Mouse (Mus musculus) kidney, embryonic 16.5 days (tissue): Measurements from ENCODE around the gene Usp6nl. TPM values are rescaled to one million over a fixed set of nuclear protein-coding genes. Genes with fewer than 3 reads are reported as not detected.

Experiments used
- ATAC-seq: fragments of 200-750 bp; cut with Nextera tagmentation; 2 replicates; pipeline ENCODE4 v1.8.0; 2017; ENCODE audit warnings: moderate TSS enrichment; ENCODE audit not compliant: low FRiP score, low TSS enrichment
- H3K27ac ChIP-seq: fragments of 300-500 bp; sonication (generic); 2 replicates; pipeline ENCODE4 v1.5.1; 2014; ENCODE audit warnings: low read length
- H3K27me3 ChIP-seq: fragments of 300-500 bp; sonication (generic); 2 replicates; pipeline ENCODE4 v1.6.1; 2014; ENCODE audit warnings: low read length, control low read depth, mixed read lengths; ENCODE audit not compliant: insufficient read depth
- H3K36me3 ChIP-seq: fragments of 300-500 bp; sonication (generic); 2 replicates; pipeline ENCODE4 v1.6.1; 2014; ENCODE audit warnings: low read length, control low read depth, mixed read lengths; ENCODE audit not compliant: insufficient read depth
- H3K4me1 ChIP-seq: fragments of 300-500 bp; sonication (generic); 2 replicates; pipeline ENCODE4 v1.6.1; 2014; ENCODE audit warnings: low read length, control low read depth, mixed read lengths; ENCODE audit not compliant: insufficient read depth
- H3K4me2 ChIP-seq: fragments of 300-500 bp; sonication (generic); replicated peaks from 2 replicates; pipeline ENCODE4 v1.6.1; 2014; ENCODE audit warnings: low read depth, low read length
- H3K4me3 ChIP-seq: fragments of 300-500 bp; sonication (generic); 2 replicates; pipeline ENCODE4 v1.5.1; 2014; ENCODE audit warnings: mild to moderate bottlenecking, low read length
- H3K9ac ChIP-seq: fragments of 300-500 bp; sonication (generic); replicated peaks from 2 replicates; pipeline ENCODE4 v1.6.1; 2014; ENCODE audit warnings: low read length
- H3K9me3 ChIP-seq: fragments of 300-500 bp; sonication (generic); 2 replicates; pipeline ENCODE4 v1.6.1; 2016; ENCODE audit warnings: low read length, control low read depth
- WGBS: fragments of 180-500 bp; shearing (Covaris S2); extraction: QIAGEN DNeasy Blood & Tissue Kit; methylation state at CpG from one replicate; pipeline ENCODE4 v1.1.7; 2014; 5-methylcytosine and 5-hydroxymethylcytosine counted together
- polyA plus RNA-seq: library from polyadenylated mRNA; unstranded; fragments of >200 nt; fragmentation: Nextera tagmentation; extraction: Ambion mirVana; gene quantifications from 2 replicates; pipeline ENCODE4 v1.2.1, GENCODE M21; 2015

Gene Usp6nl
- polyA plus RNA-seq, 1 experiment from 2014 or later = 8.8 TPM

DNA sequence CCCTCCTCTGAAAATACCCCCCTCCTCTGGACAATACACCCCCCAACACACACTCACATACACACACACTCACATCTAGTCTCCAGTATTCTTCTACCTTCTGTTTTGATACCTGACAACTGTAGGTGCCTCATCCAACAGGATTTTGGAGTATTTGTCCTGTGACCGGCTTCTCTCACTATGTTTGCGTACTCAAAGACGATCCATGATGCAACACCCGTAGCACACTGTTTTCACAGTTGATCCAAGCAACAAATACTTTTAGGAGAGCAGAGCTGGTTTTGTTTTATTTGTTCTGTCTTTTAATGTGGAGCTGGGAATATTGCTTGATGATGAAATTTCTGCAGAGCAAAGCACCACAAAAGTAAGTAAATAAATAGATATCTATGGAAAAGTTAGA, 17.7 kb upstream of the Usp6nl start:
- H3K27ac ChIP-seq = no peak overlapping the region
- no peak for ATAC-seq
- no peak overlapping the region for H3K9ac ChIP-seq
- H3K36me3 ChIP-seq = no peaks in the 10 kb centered on the region
- no peak overlapping the region for H3K4me2 ChIP-seq
- no peaks in the 10 kb centered on the region for H3K27me3 ChIP-seq
- WGBS = 88% methylated on average over 4 of the region's 4 CpGs
- no peak overlapping the region for H3K4me3 ChIP-seq
- no peaks in the 10 kb centered on the region for H3K4me1 ChIP-seq
- H3K9me3 ChIP-seq = no peaks in the 10 kb centered on the region

GRCm38 (mm10) chr2:6306861-6307260, 15.6 kb upstream of the Usp6nl start:
- Histone ChIP-seq H3K9me3 (no peaks in the 10 kb centered on the region), H3K4me3 (no peak overlapping the region), H3K27me3 (no peaks in the 10 kb centered on the region), H3K4me1 (no peaks in the 10 kb centered on the region), H3K4me2 (no peak overlapping the region), H3K9ac (no peak overlapping the region), H3K36me3 (no peaks in the 10 kb centered on the region), H3K27ac (no peak overlapping the region)
- WGBS = 81% methylated on average over 3 of the region's 3 CpGs
- no peak for ATAC-seq

GRCm38 (mm10) chr2:6309373-6309821, 13.1 kb upstream of the Usp6nl start:
- WGBS = 73% methylated on average over 6 of the region's 6 CpGs
- Histone ChIP-seq H3K27ac (no peak overlapping the region), H3K4me1 (peaks cover 8% of the 10 kb centered on the region), H3K9ac (no peak overlapping the region), H3K36me3 (no peaks in the 10 kb centered on the region), H3K27me3 (no peaks in the 10 kb centered on the region), H3K4me3 (no peak overlapping the region), H3K9me3 (no peaks in the 10 kb centered on the region), H3K4me2 (no peak overlapping the region)
- no peak for ATAC-seq

GRCm38 (mm10) chr2:6312764-6313163, 9.7 kb upstream of the Usp6nl start:
- Histone ChIP-seq H3K4me3 (no peak overlapping the region), H3K4me1 (peaks cover 8% of the 10 kb centered on the region), H3K27ac (0 out of 2 replicates have a peak overlapping the region, but pooled peaks have one; percentile 5), H3K9me3 (no peaks in the 10 kb centered on the region), H3K4me2 (peak overlapping the region; percentile 24), H3K9ac (no peak overlapping the region), H3K36me3 (no peaks in the 10 kb centered on the region), H3K27me3 (no peaks in the 10 kb centered on the region)
- ATAC-seq = peak; percentile 93
- WGBS = 39% methylated on average over 10 of the region's 10 CpGs

GRCm38 (mm10) chr2:6313733-6314132, 8.7 kb upstream of the Usp6nl start:
- no peaks in the 10 kb centered on the region for H3K27me3 ChIP-seq
- H3K9me3 ChIP-seq = no peaks in the 10 kb centered on the region
- H3K27ac ChIP-seq = no peak overlapping the region
- peaks cover 8% of the 10 kb centered on the region for H3K4me1 ChIP-seq
- no peak overlapping the region for H3K9ac ChIP-seq
- H3K36me3 ChIP-seq = no peaks in the 10 kb centered on the region
- ATAC-seq = no peak
- no peak overlapping the region for H3K4me2 ChIP-seq
- no peak overlapping the region for H3K4me3 ChIP-seq
- 70% methylated on average over 1 of the region's 1 CpGs for WGBS

GRCm38 (mm10) chr2:6320153-6320552, 2.3 kb upstream of the Usp6nl start:
- Histone ChIP-seq H3K27me3 (no peaks in the 10 kb centered on the region), H3K4me1 (peaks cover 20% of the 10 kb centered on the region), H3K36me3 (no peaks in the 10 kb centered on the region), H3K9ac (no peak overlapping the region), H3K27ac (no peak overlapping the region), H3K4me3 (no peak overlapping the region), H3K4me2 (no peak overlapping the region), H3K9me3 (no peaks in the 10 kb centered on the region)
- ATAC-seq = no peak
- 73% methylated on average over 3 of the region's 3 CpGs for WGBS

- peak; percentile 52 for ATAC-seq
- WGBS = 3% methylated on average over 9 of the region's 9 CpGs
- H3K27me3 ChIP-seq = no peaks in the 10 kb centered on the region
- peaks cover 25% of the 10 kb centered on the region for H3K4me1 ChIP-seq
- H3K36me3 ChIP-seq = no peaks in the 10 kb centered on the region
- peak overlapping the region; percentile 93 for H3K4me3 ChIP-seq
- H3K9me3 ChIP-seq = no peaks in the 10 kb centered on the region
- H3K27ac ChIP-seq = peak overlapping the region; percentile 100
- peak overlapping the region; percentile 64 for H3K4me2 ChIP-seq
- H3K9ac ChIP-seq = peak overlapping the region; percentile 97
Observed at GRCm38 (mm10) chr2:6321769-6322375, 595 bp upstream of the Usp6nl start.

DNA sequence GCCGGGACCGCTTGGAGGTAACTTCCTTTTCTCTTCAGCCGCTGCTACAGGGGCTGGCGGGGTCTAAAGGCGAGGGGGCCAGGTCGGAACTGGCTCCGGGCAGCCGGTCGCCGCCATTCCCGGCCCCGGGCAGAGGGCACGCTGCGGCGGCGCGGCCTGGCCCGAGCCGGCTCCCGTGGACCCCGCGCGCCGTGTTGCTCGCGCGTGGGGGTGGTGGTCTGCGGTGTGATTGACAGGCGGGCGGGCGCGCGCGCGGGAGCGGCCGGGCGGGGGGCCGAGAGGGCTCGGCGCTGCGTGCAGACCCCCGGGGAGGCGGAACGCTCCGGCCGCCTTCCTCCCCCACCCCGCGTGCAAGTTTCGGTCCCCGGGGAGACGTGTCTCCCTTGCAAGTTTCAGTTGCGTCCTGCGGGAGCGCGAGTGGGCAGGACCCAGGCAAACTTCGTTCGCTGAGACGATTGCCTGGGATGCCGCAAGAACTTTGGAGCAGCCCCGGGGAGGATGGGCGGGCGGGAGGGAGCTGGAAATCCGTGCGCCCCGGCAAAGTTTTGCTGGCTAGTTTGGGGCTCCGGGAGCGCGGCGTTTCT, 563 bp downstream of the Usp6nl start:
- no peaks in the 10 kb centered on the region for H3K27me3 ChIP-seq
- H3K27ac ChIP-seq = peak overlapping the region; percentile 100
- no peaks in the 10 kb centered on the region for H3K36me3 ChIP-seq
- H3K4me3 ChIP-seq = peak overlapping the region; percentile 93
- no peaks in the 10 kb centered on the region for H3K9me3 ChIP-seq
- H3K4me1 ChIP-seq = peaks cover 25% of the 10 kb centered on the region
- under 1% methylated on average over 57 of the region's 70 CpGs for WGBS
- H3K4me2 ChIP-seq = peak overlapping the region; percentile 64
- ATAC-seq = peak; percentile 77
- peak overlapping the region; percentile 97 for H3K9ac ChIP-seq

GRCm38 (mm10) chr2:6325646-6326045, 3.2 kb downstream of the Usp6nl start:
- H3K27ac ChIP-seq = no peak overlapping the region
- no peak for ATAC-seq
- 62% methylated on average over 3 of the region's 3 CpGs for WGBS
- H3K4me2 ChIP-seq = no peak overlapping the region
- H3K27me3 ChIP-seq = no peaks in the 10 kb centered on the region
- H3K4me1 ChIP-seq = peaks cover 31% of the 10 kb centered on the region
- no peaks in the 10 kb centered on the region for H3K9me3 ChIP-seq
- H3K9ac ChIP-seq = no peak overlapping the region
- no peaks in the 10 kb centered on the region for H3K36me3 ChIP-seq
- H3K4me3 ChIP-seq = no peak overlapping the region

DNA sequence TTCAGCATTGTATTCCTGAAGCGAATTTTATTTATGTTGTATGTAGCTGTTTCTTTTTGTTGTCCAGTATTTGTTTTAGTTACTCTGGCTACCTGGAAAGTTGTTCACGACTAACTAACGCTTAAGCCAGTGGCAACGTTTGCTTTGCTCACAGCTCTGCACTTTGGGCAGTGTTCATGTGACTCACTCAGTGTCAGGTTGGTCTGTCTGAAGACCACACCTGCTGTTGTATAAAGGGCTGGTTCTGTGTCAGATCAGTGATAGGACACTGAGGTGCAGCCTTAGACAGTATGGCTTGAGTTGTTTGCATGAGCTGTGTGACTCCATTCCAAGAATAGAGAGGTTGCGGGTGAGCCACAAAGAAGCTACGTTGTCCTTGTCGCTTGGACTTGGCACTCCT, 6.5 kb downstream of the Usp6nl start:
- no peak overlapping the region for H3K9ac ChIP-seq
- H3K27me3 ChIP-seq = no peaks in the 10 kb centered on the region
- no peak overlapping the region for H3K4me3 ChIP-seq
- H3K27ac ChIP-seq = no peak overlapping the region
- WGBS = 83% methylated on average over 7 of the region's 7 CpGs
- H3K4me2 ChIP-seq = no peak overlapping the region
- no peaks in the 10 kb centered on the region for H3K36me3 ChIP-seq
- no peak for ATAC-seq
- peaks cover 47% of the 10 kb centered on the region for H3K4me1 ChIP-seq
- H3K9me3 ChIP-seq = no peaks in the 10 kb centered on the region
